Mouse (Mus musculus): ENCODE measurements around the gene Lca5l. TPM values are rescaled to one million over a fixed set of nuclear protein-coding genes. Genes with fewer than 3 reads are reported as not detected.

The Lca5l gene
- polyA plus RNA-seq, 1 experiment from 2014 or later = 2.7 TPM

- no peaks in the 10 kb centered on the region for H3K27me3 ChIP-seq
- ChIA-PET POLR2A (no interaction called here), CTCF (interaction anchor here (1.2 kb wide), 1 partner anchor 22 kb away, joined by 4 read pairs; no protein-coding TSS in a partner anchor)
- TF ChIP-seq CTCF (IDR thresholded peaks at IDR 0.05) = no peak
- ATAC-seq (peak; percentile 21), DNase-seq (ENCODE audit: low read depth, low spot score) (no peak)
- in situ Hi-C loops (cut with MboI; ENCODE audit: low pct_unique_long_range_greater_than_20kb) = no loop called here
Observed at GRCm38 (mm10) chr16:96126684-96127171, 65.3 kb downstream of the Lca5l start.

- in situ Hi-C loops (cut with MboI; ENCODE audit: low pct_unique_long_range_greater_than_20kb) = no loop called here
- no peak for DNase-seq (ENCODE audit: low read depth, low spot score)
- no peak for TF ChIP-seq CTCF (IDR thresholded peaks at IDR 0.05)
- ChIA-PET POLR2A (interaction anchor here (1.2 kb wide), 1 partner anchor 12 kb away, joined by 4 read pairs; no protein-coding TSS in a partner anchor), CTCF (no interaction called here)
- ATAC-seq = no peak
- no peaks in the 10 kb centered on the region for H3K27me3 ChIP-seq
Observed at GRCm38 (mm10) chr16:96120022-96120623, 71.9 kb downstream of the Lca5l start.

- no peak for DNase-seq (ENCODE audit: low read depth, low spot score)
- POLR2A ChIA-PET = no interaction called here
- no peak for ATAC-seq
- in situ Hi-C loops (cut with MboI; ENCODE audit: low pct_unique_long_range_greater_than_20kb) = no loop called here
- H3K27me3 ChIP-seq = no peaks in the 10 kb centered on the region
- TF ChIP-seq CTCF (IDR thresholded peaks at IDR 0.05) = peak; percentile 48
- CTCF ChIA-PET = interaction anchor here (1.0 to 1.5 kb wide), 3 partner anchors 12 to 32 kb away, joined by 3 to 7 read pairs (median 3); no protein-coding TSS in a partner anchor
Observed at GRCm38 (mm10) chr16:96114729-96115128, 77.3 kb downstream of the Lca5l start.

- no peaks in the 10 kb centered on the region for H3K27me3 ChIP-seq
- DNase-seq (ENCODE audit: low read depth, low spot score) (no peak), ATAC-seq (no peak)
- POLR2A ChIA-PET = interaction anchor here (0.6 kb wide), 1 partner anchor 125 kb away, joined by 3 read pairs; no protein-coding TSS in a partner anchor
- CTCF ChIA-PET = interaction anchor here (0.9 to 1.0 kb wide), 2 partner anchors 10 to 39 kb away, joined by 3 read pairs; no protein-coding TSS in a partner anchor
- no peak for TF ChIP-seq CTCF (IDR thresholded peaks at IDR 0.05)
- in situ Hi-C loops (cut with MboI; ENCODE audit: low pct_unique_long_range_greater_than_20kb) = no loop called here
Observed at GRCm38 (mm10) chr16:96112769-96113168, 79.3 kb downstream of the Lca5l start.

GRCm38 (mm10) chr16:96110655-96111345 is 81.3 kb downstream of the Lca5l start:
- in situ Hi-C loops (cut with MboI; ENCODE audit: low pct_unique_long_range_greater_than_20kb) = no loop called here
- ChIA-PET CTCF (no interaction called here), POLR2A (no interaction called here)
- DNase-seq (ENCODE audit: low read depth, low spot score) (no peak), ATAC-seq (no peak)
- H3K27me3 ChIP-seq = no peaks in the 10 kb centered on the region
- TF ChIP-seq CTCF (IDR thresholded peaks at IDR 0.05) = no peak

- DNase-seq (ENCODE audit: low read depth, low spot score) = no peak
- CTCF ChIA-PET = no interaction called here
- POLR2A ChIA-PET = no interaction called here
- no peaks in the 10 kb centered on the region for H3K27me3 ChIP-seq
- no peak for TF ChIP-seq CTCF (IDR thresholded peaks at IDR 0.05)
- in situ Hi-C loops (cut with MboI; ENCODE audit: low pct_unique_long_range_greater_than_20kb) = no loop called here
- ATAC-seq = no peak
Observed at GRCm38 (mm10) chr16:96109673-96110072, 82.4 kb downstream of the Lca5l start.

Other genes with a start within 250 kb of the Lca5l start
- gene Psmg1, start 201.3 kb downstream of the Lca5l start, polyA plus RNA-seq (2021) = 52.6 TPM
- 46.6 TPM for gene Brwd1, start 109.7 kb downstream of the Lca5l start, polyA plus RNA-seq (2021)
- 522 TPM for gene Hmgn1, start 64.5 kb downstream of the Lca5l start, polyA plus RNA-seq (2021)
- 36.9 TPM for gene Wrb, start 46.9 kb downstream of the Lca5l start, polyA plus RNA-seq (2021)
- 0.41 TPM for gene Sh3bgr, start 8.2 kb upstream of the Lca5l start, polyA plus RNA-seq (2021)
- gene B3galt5, start 43.5 kb upstream of the Lca5l start, polyA plus RNA-seq (2021) = not detected